Mouse (Mus musculus) ES-E14 (cell line): Measurements from ENCODE around the gene Defb33. TPM values are rescaled to one million over a fixed set of nuclear protein-coding genes. Genes with fewer than 3 reads are reported as not detected.

Experiments used
- DNase-seq: peaks from one replicate; pipeline ENCODE4 v3.0.0-alpha.2; 2013; ENCODE audit warnings: low read depth, low spot score
- H3K27ac ChIP-seq: 2 replicates; pipeline ENCODE4 v1.5.1; 2012; ENCODE audit warnings: low read depth, mild to moderate bottlenecking, low read length, moderate library complexity, mixed read lengths; ENCODE audit not compliant: poor library complexity, insufficient read depth, severe bottlenecking
- H3K36me3 ChIP-seq: 2 replicates; pipeline ENCODE4 v1.6.1; 2012; ENCODE audit warnings: mild to moderate bottlenecking, low read length, moderate library complexity, mixed read lengths; ENCODE audit not compliant: control insufficient read depth, poor library complexity, insufficient read depth, severe bottlenecking
- H3K4me1 ChIP-seq, 2 experiments: fragments of 150-350 bp in 1 of 2; sonication (generic) in 1 of 2; 2 replicates each; pipeline ENCODE4 v1.6.1; 2012; ENCODE audit warnings: low read length in 2 of 2, mild to moderate bottlenecking in 1 of 2, mixed read lengths in 1 of 2; ENCODE audit not compliant: control insufficient read depth in 2 of 2, insufficient read depth in 2 of 2, poor library complexity in 1 of 2
- H3K4me3 ChIP-seq, 2 experiments: fragments of 150-350 bp in 1 of 2; sonication (generic) in 1 of 2; 2 replicates each; pipeline ENCODE4 v1.5.1; 2012; ENCODE audit warnings: low read length in 2 of 2, low read depth in 1 of 2, mild to moderate bottlenecking in 1 of 2, mixed read lengths in 1 of 2; ENCODE audit not compliant: insufficient read depth in 1 of 2, poor library complexity in 1 of 2, severe bottlenecking in 1 of 2
- H3K9ac ChIP-seq: 2 replicates; pipeline ENCODE4 v1.6.1; 2012; ENCODE audit warnings: low read depth, mild to moderate bottlenecking, low read length, mixed read lengths; ENCODE audit not compliant: poor library complexity, insufficient read depth, severe bottlenecking
- H3K9me3 ChIP-seq: fragments of 150-350 bp; sonication (generic); 2 replicates; pipeline ENCODE4 v1.6.1; 2012; ENCODE audit warnings: low read depth, mild to moderate bottlenecking, low read length; ENCODE audit not compliant: control insufficient read depth, insufficient read depth
- CHD2 ChIP-seq: IDR thresholded peaks from 2 replicates; pipeline ENCODE4 v1.6.1; 2014; ENCODE audit warnings: mild to moderate bottlenecking, low read depth, low read length, inconsistent platforms
- HCFC1 ChIP-seq: IDR thresholded peaks from 2 replicates; pipeline ENCODE4 v1.6.1; 2012; ENCODE audit warnings: low read length, inconsistent platforms, borderline replicate concordance; ENCODE audit not compliant: insufficient read depth
- MAFK ChIP-seq: IDR thresholded peaks from 2 replicates; pipeline ENCODE4 v1.6.1; 2014; ENCODE audit warnings: mild to moderate bottlenecking, low read depth, low read length, inconsistent platforms; ENCODE audit not compliant: insufficient read depth
- ZC3H11A ChIP-seq: IDR thresholded peaks from 2 replicates; pipeline ENCODE4 v1.6.1; 2012; ENCODE audit warnings: low read depth, mild to moderate bottlenecking, inconsistent platforms, low read length, borderline replicate concordance
- ZNF384 ChIP-seq: IDR thresholded peaks from 2 replicates; pipeline ENCODE4 v1.6.1; 2012; ENCODE audit warnings: low read depth, low read length, inconsistent platforms
- in situ Hi-C, 2 experiments: fragments of 600-800 bp; cut with MboI; formaldehyde crosslinking; loops; one replicate each; pipeline ENCODE4 v1.15.1; 2025; ENCODE audit warnings: low sequenced_read_pairs in 2 of 2, inconsistent platforms in 1 of 2; ENCODE audit not compliant: unreplicated experiment in 2 of 2
- total RNA-seq: library from RNA; depleted of rRNA; stranded (reverse); fragments of 300-350 nt; gene quantifications from 2 replicates; pipeline ENCODE4 v1.2.3, GENCODE M21; 2012; rRNA removed

The Defb33 gene
- total RNA-seq, 1 experiment, result not detected

DNA sequence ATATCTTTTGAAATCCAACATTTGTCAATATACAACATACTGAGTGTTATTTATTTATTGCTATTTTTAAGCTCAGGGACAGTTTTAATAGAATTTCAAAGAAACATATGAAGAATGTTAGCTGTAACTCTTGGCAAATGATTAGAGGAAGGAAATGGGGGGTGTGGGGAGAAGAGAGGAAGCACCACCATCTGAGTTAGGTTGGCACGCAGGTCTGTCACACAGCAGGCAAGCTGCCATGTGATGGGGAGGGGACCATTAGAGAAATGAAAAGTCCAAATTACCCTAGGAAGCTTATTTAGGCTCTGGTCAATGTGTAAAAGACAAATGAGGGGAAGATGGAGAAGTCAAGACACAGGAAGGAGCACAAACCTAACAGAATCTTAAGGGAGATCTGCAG is 19.8 kb downstream of the Defb33 start:
- no peak overlapping the region for H3K4me3 ChIP-seq
- H3K9me3 ChIP-seq, result no peaks in the 10 kb centered on the region
- H3K9ac ChIP-seq, result no peak overlapping the region
- DNase-seq, result no peak
- in situ Hi-C loops, result no loop called here
- H3K27ac ChIP-seq, result no peak overlapping the region
- H3K36me3 ChIP-seq, result no peaks in the 10 kb centered on the region
- H3K4me1 ChIP-seq, result no peaks in the 10 kb centered on the region
- no peak for TF ChIP-seq HCFC1
- TF ChIP-seq CHD2, result no peak
- no peak for TF ChIP-seq ZNF384

DNA sequence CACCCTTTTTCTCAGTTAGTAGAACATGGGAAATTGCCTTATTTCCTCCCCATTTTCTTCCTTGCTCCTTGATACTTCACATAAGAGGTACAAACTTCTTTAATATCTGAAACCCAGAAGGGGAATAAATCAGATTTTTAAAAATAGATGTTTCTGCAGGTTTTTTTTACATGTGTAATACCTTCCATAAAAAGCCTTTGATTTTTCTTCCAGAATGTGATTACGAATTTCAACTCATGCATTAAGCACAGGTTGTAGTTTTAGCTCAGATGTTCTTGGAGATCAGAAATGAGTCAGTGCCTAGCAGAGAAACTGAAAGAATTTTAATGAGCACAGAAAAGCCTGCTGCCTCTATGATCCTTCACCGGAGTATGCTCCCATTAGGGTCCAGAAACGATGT is 29.5 kb downstream of the Defb33 start, which contains the start of gene Gm6040:
Gene Gm6040 (minus strand): TSS at position 101 of the 400 bp plus-strand sequence.
- no peak for TF ChIP-seq ZC3H11A
- no peak for TF ChIP-seq ZNF384
- no peak for TF ChIP-seq MAFK
- TF ChIP-seq HCFC1, result no peak
- no peak for TF ChIP-seq CHD2
- no peak within 1 kb of the TSS for H3K4me3 ChIP-seq
- H3K4me1 ChIP-seq, result no peaks in the 10 kb centered on the region
- in situ Hi-C loops, result no loop called here
- H3K9ac ChIP-seq, result no peak within 1 kb of the TSS
- H3K27ac ChIP-seq, result no peak within 1 kb of the TSS
- no peaks in the 10 kb centered on the region for H3K9me3 ChIP-seq
- DNase-seq, result no peak
- H3K36me3 ChIP-seq, result no peaks in the 10 kb centered on the region

DNA sequence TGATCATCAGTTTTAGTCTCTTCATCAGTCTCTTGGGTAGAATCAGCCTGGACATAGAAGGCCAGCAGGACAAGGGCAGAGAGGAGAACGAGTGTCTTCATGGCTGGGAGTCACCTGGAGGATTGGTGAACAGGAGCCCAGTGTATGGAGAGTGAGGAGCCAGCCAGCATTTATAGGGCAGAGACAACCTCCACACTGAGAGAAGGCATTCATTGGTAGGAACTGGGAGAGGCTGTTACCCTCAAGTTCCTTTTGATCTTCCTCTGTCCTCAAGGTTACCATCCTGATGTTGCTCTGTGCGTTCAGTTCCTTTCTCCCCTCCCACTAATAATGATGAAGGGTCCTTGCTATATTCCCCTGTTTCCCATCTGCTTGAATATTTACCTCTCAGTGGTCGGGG is 52.1 kb downstream of the Defb33 start, which contains the start of gene AY761185:
Gene AY761185 (minus strand): TSS at position 101 of the 400 bp plus-strand sequence.
- Histone ChIP-seq H3K9ac (no peak within 1 kb of the TSS), H3K27ac (no peak within 1 kb of the TSS), H3K36me3 (no peaks in the 10 kb centered on the region), H3K4me3 (no peak within 1 kb of the TSS), H3K4me1 (no peaks in the 10 kb centered on the region), H3K9me3 (no peaks in the 10 kb centered on the region)
- no peak for DNase-seq
- TF ChIP-seq ZNF384 (no peak), ZC3H11A (no peak), MAFK (no peak)
- in situ Hi-C loops, result no loop called here

Other genes starting within 250 kb of the Defb33 start
- gene Gm15056, start 10.0 kb downstream of the Defb33 start, total RNA-seq, result not detected in 2 replicates
- not detected in 2 replicates for gene Gm6040, start 29.4 kb downstream of the Defb33 start, total RNA-seq
- gene AY761185, start 52.0 kb downstream of the Defb33 start, total RNA-seq, result not detected in 2 replicates
- gene Defa21, start 132.9 kb downstream of the Defb33 start, total RNA-seq, result not detected in 2 replicates
- not detected in 2 replicates for gene Defa23, start 162.4 kb downstream of the Defb33 start, total RNA-seq
- not detected in 2 replicates for gene Defa35, start 172.4 kb downstream of the Defb33 start, total RNA-seq
- not detected in 2 replicates for gene Defa25, start 191.8 kb downstream of the Defb33 start, total RNA-seq
- not detected in 2 replicates for gene Gm14851, start 203.4 kb downstream of the Defb33 start, total RNA-seq
- 1.2 TPM in 1 of 2 replicates, not detected in the other for gene Defa30, start 242.0 kb downstream of the Defb33 start, total RNA-seq